Mouse (Mus musculus): ENCODE results near the gene Ggact. TPM values are rescaled to one million over a fixed set of nuclear protein-coding genes. Genes with fewer than 3 reads are reported as not detected.

Gene Ggact
- polyA plus RNA-seq, 1 experiment, result 63.9 TPM

DNA sequence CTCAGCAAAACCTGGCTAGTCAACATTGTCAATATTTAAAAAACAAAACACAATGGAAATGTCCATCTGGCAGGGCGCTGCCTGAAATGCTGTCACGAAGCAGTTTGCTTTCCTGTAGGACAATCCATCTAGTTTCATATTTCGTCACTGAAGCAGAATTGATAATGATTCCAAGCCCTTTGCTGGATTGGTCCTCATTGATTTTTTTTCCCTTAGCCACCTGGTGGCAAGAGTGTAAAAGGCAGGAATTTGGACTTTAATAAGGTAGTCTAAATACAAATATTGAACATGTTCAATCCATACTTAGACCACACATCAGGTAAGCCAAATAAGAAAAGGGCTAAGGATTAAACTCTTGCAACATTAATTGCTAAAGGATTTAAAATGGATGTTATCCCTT is 12.4 kb downstream of the Ggact start:
- Histone ChIP-seq H3K4me1 (ENCODE audit: control insufficient read depth, insufficient read depth, low read length) (no peaks in the 10 kb centered on the region), H3K4me3 (ENCODE audit: control insufficient read depth, low read depth, low read length) (no peak overlapping the region), H3K27me3 (ENCODE audit: control insufficient read depth, insufficient read depth, low read length) (no peaks in the 10 kb centered on the region), H3K36me3 (ENCODE audit: control insufficient read depth, insufficient read depth, low read length) (no peaks in the 10 kb centered on the region), H3K27ac (ENCODE audit: control insufficient read depth, insufficient read depth, low read depth, low read length) (no peak overlapping the region)
- no peak for TF ChIP-seq CTCF (IDR thresholded peaks at IDR 0.05; ENCODE audit: control insufficient read depth, insufficient read depth, insufficient replicate concordance, low read depth, low read length)
- no peak for TF ChIP-seq POLR2A (IDR thresholded peaks at IDR 0.05; ENCODE audit: control insufficient read depth, low read depth, low read length)

DNA sequence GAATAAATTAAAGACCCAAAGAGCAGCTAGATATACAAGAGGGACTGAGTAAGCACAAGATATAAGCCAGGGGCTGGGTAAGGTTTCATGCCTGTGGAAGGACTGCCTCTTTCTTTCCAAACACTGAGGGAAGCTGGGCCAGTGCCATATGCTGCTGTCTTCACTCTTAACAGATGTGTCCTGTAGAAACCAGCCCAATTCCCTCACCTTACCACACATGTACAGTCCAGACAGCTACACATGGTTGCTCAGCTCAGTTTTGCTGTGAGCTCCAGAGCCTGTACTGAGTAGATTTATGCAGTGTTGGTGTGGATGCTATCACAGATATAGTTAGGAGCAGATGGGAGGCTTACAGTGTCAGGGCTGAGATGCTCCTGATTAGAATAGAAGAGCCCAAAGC is 12.9 kb downstream of the Ggact start:
- Histone ChIP-seq H3K27ac (ENCODE audit: control insufficient read depth, insufficient read depth, low read depth, low read length) (no peak overlapping the region), H3K4me1 (ENCODE audit: control insufficient read depth, insufficient read depth, low read length) (no peaks in the 10 kb centered on the region), H3K36me3 (ENCODE audit: control insufficient read depth, insufficient read depth, low read length) (no peaks in the 10 kb centered on the region), H3K27me3 (ENCODE audit: control insufficient read depth, insufficient read depth, low read length) (no peaks in the 10 kb centered on the region), H3K4me3 (ENCODE audit: control insufficient read depth, low read depth, low read length) (no peak overlapping the region)
- TF ChIP-seq CTCF (IDR thresholded peaks at IDR 0.05; ENCODE audit: control insufficient read depth, insufficient read depth, insufficient replicate concordance, low read depth, low read length) (no peak), POLR2A (IDR thresholded peaks at IDR 0.05; ENCODE audit: control insufficient read depth, low read depth, low read length) (no peak)

DNA sequence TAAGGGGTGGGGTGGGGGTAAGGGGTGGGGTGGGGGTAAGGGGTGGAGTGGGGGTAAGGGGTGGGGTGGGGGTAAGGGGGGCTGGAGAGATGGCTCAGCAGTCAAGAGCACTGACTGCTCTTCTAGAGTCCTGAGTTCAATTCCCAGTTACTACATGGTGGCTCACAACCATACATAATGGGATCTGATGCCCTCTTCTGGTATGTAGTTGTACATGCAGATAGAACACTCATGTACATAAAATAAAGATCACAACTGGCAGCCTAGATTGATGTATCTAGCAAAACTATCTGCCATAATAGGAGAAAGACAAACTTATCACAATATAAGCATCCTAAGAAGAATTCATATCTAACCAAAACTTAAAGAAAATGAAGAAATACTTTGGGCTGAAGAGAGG is 15.0 kb downstream of the Ggact start:
- Histone ChIP-seq H3K4me3 (ENCODE audit: control insufficient read depth, low read depth, low read length) (no peak overlapping the region), H3K36me3 (ENCODE audit: control insufficient read depth, insufficient read depth, low read length) (no peaks in the 10 kb centered on the region), H3K4me1 (ENCODE audit: control insufficient read depth, insufficient read depth, low read length) (no peaks in the 10 kb centered on the region), H3K27ac (ENCODE audit: control insufficient read depth, insufficient read depth, low read depth, low read length) (no peak overlapping the region), H3K27me3 (ENCODE audit: control insufficient read depth, insufficient read depth, low read length) (no peaks in the 10 kb centered on the region)
- TF ChIP-seq POLR2A (IDR thresholded peaks at IDR 0.05; ENCODE audit: control insufficient read depth, low read depth, low read length) (no peak), CTCF (IDR thresholded peaks at IDR 0.05; ENCODE audit: control insufficient read depth, insufficient read depth, insufficient replicate concordance, low read depth, low read length) (no peak)

DNA sequence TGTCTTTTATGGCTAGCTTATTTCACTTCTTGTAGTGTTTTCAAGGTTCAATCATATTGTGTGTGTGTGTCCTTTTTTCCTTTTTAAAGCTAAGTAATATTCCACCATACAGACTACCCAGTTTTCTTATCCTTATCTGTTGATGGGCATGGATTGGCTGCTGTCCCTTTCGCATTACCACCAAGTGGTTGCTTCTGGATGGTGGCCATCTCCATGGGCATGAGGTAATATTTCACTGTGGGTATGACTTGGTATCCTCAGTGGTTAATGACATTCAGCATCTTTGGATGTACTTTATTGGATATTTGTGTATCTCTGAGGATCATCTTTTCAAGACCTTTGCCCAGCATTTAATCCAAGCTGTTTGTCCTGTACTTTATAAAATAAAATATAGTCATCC is 17.5 kb downstream of the Ggact start:
- no peaks in the 10 kb centered on the region for H3K4me1 ChIP-seq (ENCODE audit: control insufficient read depth, insufficient read depth, low read length)
- no peak overlapping the region for H3K27ac ChIP-seq (ENCODE audit: control insufficient read depth, insufficient read depth, low read depth, low read length)
- no peak overlapping the region for H3K4me3 ChIP-seq (ENCODE audit: control insufficient read depth, low read depth, low read length)
- no peaks in the 10 kb centered on the region for H3K36me3 ChIP-seq (ENCODE audit: control insufficient read depth, insufficient read depth, low read length)
- no peaks in the 10 kb centered on the region for H3K27me3 ChIP-seq (ENCODE audit: control insufficient read depth, insufficient read depth, low read length)
- TF ChIP-seq POLR2A (IDR thresholded peaks at IDR 0.05; ENCODE audit: control insufficient read depth, low read depth, low read length) (no peak), CTCF (IDR thresholded peaks at IDR 0.05; ENCODE audit: control insufficient read depth, insufficient read depth, insufficient replicate concordance, low read depth, low read length) (no peak)

DNA sequence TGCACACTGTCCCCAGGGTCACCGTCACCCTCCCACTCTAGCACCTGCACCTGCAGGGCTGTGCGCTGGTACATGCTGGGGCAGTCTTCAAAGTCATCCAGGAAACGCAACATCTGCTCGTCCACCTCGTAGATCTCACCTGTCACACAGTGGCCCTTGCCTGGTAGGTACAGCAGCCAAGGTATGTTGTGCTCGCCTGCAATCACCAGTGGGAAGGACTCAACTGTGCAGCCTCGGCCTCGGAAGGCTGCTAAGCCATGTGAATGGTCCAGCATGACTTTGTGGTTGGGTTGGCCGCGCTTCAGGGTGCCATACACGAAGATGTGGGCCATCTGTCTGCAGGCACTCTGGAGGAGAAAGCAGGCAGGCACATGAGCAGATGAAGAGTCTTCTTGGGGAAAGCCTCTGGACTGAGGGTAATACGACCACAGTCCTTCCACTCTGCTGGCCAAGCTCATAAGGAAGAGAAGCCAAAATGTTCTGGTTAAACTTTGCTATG is 22.0 kb downstream of the Ggact start:
- Histone ChIP-seq H3K4me3 (ENCODE audit: control insufficient read depth, low read depth, low read length) (no peak overlapping the region), H3K27me3 (ENCODE audit: control insufficient read depth, insufficient read depth, low read length) (no peaks in the 10 kb centered on the region), H3K36me3 (ENCODE audit: control insufficient read depth, insufficient read depth, low read length) (no peaks in the 10 kb centered on the region), H3K4me1 (ENCODE audit: control insufficient read depth, insufficient read depth, low read length) (no peaks in the 10 kb centered on the region), H3K27ac (ENCODE audit: control insufficient read depth, insufficient read depth, low read depth, low read length) (no peak overlapping the region)
- TF ChIP-seq CTCF (IDR thresholded peaks at IDR 0.05; ENCODE audit: control insufficient read depth, insufficient read depth, insufficient replicate concordance, low read depth, low read length), result no peak
- no peak for TF ChIP-seq POLR2A (IDR thresholded peaks at IDR 0.05; ENCODE audit: control insufficient read depth, low read depth, low read length)

DNA sequence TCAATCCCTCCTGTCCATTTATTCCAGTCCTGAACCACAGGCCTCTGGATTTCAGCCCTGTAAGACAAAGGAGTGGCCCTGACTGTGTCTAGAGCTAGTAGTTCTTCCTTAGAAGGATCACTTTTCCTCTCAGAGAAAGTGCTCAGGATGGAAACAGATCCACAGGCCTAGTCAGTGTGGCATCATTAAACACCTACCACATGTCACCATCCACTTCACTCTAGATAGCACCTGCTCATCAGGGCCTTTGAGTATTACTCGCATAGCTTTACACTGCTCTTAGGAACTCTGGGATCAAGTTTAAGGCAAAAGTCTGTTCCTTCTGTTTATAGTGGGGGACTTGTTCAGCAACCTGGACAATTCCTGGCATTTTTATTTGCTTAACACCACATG is 25.1 kb downstream of the Ggact start:
- no peak for TF ChIP-seq POLR2A (IDR thresholded peaks at IDR 0.05; ENCODE audit: control insufficient read depth, low read depth, low read length)
- TF ChIP-seq CTCF (IDR thresholded peaks at IDR 0.05; ENCODE audit: control insufficient read depth, insufficient read depth, insufficient replicate concordance, low read depth, low read length), result no peak
- Histone ChIP-seq H3K27ac (ENCODE audit: control insufficient read depth, insufficient read depth, low read depth, low read length) (no peak overlapping the region), H3K4me3 (ENCODE audit: control insufficient read depth, low read depth, low read length) (no peak overlapping the region)

DNA sequence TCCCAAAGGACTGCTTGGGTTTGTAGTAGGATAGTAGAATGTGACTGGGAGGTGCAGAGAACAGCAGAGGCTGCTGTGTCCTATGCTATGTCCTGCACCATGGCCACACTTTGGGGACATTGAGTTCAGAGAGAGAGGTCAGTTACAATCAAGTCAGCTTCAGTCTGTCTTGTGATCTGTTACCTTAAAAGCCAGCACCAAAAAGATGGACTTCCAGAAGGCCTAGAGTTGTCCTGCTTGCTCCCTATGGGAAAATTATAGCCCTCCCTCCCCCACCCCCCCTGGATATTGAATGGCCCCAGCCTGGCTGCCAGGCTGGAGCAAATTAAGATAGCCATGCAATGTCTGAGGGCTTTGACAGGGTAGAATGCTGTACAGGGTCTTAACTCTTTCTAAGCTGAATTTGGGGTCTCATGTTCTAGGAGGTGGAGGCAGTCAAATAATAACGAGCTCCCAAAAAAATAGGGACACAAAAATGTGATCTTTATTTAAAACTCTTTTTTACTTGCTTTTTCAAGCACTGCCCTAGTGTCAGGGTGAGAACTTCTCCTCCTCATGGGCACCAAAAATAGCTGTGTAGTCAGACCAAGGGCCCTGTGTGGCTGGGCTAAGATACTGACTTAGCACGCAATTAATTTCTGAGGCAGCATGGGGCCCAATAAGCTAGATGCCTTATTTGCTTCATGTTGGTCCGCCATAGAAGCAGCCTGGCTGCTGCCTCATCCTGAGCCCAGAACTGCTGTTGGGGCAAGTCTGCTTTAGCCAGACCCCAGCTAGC is 25.7 kb downstream of the Ggact start:
- H3K36me3 ChIP-seq (ENCODE audit: control insufficient read depth, insufficient read depth, low read length), result no peaks in the 10 kb centered on the region
- H3K27ac ChIP-seq (ENCODE audit: control insufficient read depth, insufficient read depth, low read depth, low read length), result no peak overlapping the region
- H3K4me1 ChIP-seq (ENCODE audit: control insufficient read depth, insufficient read depth, low read length), result no peaks in the 10 kb centered on the region
- TF ChIP-seq CTCF (IDR thresholded peaks at IDR 0.05; ENCODE audit: control insufficient read depth, insufficient read depth, insufficient replicate concordance, low read depth, low read length) (no peak), POLR2A (IDR thresholded peaks at IDR 0.05; ENCODE audit: control insufficient read depth, low read depth, low read length) (no peak)
- H3K27me3 ChIP-seq (ENCODE audit: control insufficient read depth, insufficient read depth, low read length), result no peaks in the 10 kb centered on the region
- H3K4me3 ChIP-seq (ENCODE audit: control insufficient read depth, low read depth, low read length), result no peak overlapping the region

More for the DNA sequence above, 25.1 kb downstream of the Ggact start:
- Histone ChIP-seq H3K36me3 (ENCODE audit: control insufficient read depth, insufficient read depth, low read length) (no peaks in the 10 kb centered on the region), H3K4me1 (ENCODE audit: control insufficient read depth, insufficient read depth, low read length) (no peaks in the 10 kb centered on the region), H3K27me3 (ENCODE audit: control insufficient read depth, insufficient read depth, low read length) (no peaks in the 10 kb centered on the region)

Data from testis, adult 2 months (tissue).